Mouse (Mus musculus): Measurements from ENCODE around the gene Nfatc2. TPM values are rescaled to one million over a fixed set of nuclear protein-coding genes. Genes with fewer than 3 reads are reported as not detected.

Nfatc2 gene
- polyA plus RNA-seq, 1 experiment from 2014 or later, result 1.6 TPM

- no peak overlapping the region for H3K27ac ChIP-seq (ENCODE audit: low read length)
- peaks cover 31% of the 10 kb centered on the region for H3K4me1 ChIP-seq (replicated peaks; ENCODE audit: control insufficient read depth, insufficient read depth, low read length)
- 78% methylated on average over 7 of the region's 7 CpGs for WGBS
- no peak for ATAC-seq (ENCODE audit: low read depth)
- H3K27me3 ChIP-seq (ENCODE audit: control insufficient read depth, insufficient read depth, low read depth, low read length), result no peaks in the 10 kb centered on the region
- H3K4me3 ChIP-seq (ENCODE audit: low read length), result no peak overlapping the region
- H3K9ac ChIP-seq (ENCODE audit: low read length), result no peak overlapping the region
- no peaks in the 10 kb centered on the region for H3K9me3 ChIP-seq (ENCODE audit: control insufficient read depth, low read length)
- no peaks in the 10 kb centered on the region for H3K36me3 ChIP-seq (ENCODE audit: control insufficient read depth, insufficient read depth, low read length)
- H3K4me2 ChIP-seq (ENCODE audit: low read depth, low read length), result no peak overlapping the region
These were observed 50.2 kb downstream of the Nfatc2 start for GRCm38 (mm10) chr2:168551218-168551617.

- Histone ChIP-seq H3K9ac (ENCODE audit: low read length) (no peak overlapping the region), H3K27me3 (ENCODE audit: control insufficient read depth, insufficient read depth, low read depth, low read length) (no peaks in the 10 kb centered on the region), H3K4me1 (replicated peaks; ENCODE audit: control insufficient read depth, insufficient read depth, low read length) (peaks cover 30% of the 10 kb centered on the region), H3K36me3 (ENCODE audit: control insufficient read depth, insufficient read depth, low read length) (no peaks in the 10 kb centered on the region), H3K9me3 (ENCODE audit: control insufficient read depth, low read length) (no peaks in the 10 kb centered on the region), H3K4me2 (ENCODE audit: low read depth, low read length) (no peak overlapping the region), H3K4me3 (ENCODE audit: low read length) (no peak overlapping the region), H3K27ac (ENCODE audit: low read length) (no peak overlapping the region)
- WGBS, result 42% methylated on average over 12 of the region's 12 CpGs
- ATAC-seq (ENCODE audit: low read depth), result no peak
These were observed 52.1 kb downstream of the Nfatc2 start for GRCm38 (mm10) chr2:168549326-168549725.

- Histone ChIP-seq H3K27me3 (ENCODE audit: control insufficient read depth, insufficient read depth, low read depth, low read length) (no peaks in the 10 kb centered on the region), H3K36me3 (ENCODE audit: control insufficient read depth, insufficient read depth, low read length) (no peaks in the 10 kb centered on the region), H3K9ac (ENCODE audit: low read length) (no peak overlapping the region), H3K4me1 (replicated peaks; ENCODE audit: control insufficient read depth, insufficient read depth, low read length) (peaks cover 25% of the 10 kb centered on the region), H3K4me3 (ENCODE audit: low read length) (no peak overlapping the region), H3K9me3 (ENCODE audit: control insufficient read depth, low read length) (no peaks in the 10 kb centered on the region), H3K27ac (ENCODE audit: low read length) (no peak overlapping the region), H3K4me2 (ENCODE audit: low read depth, low read length) (no peak overlapping the region)
- ATAC-seq (ENCODE audit: low read depth), result no peak
- WGBS, result 71% methylated on average over 4 of the region's 4 CpGs
These were observed 53.4 kb downstream of the Nfatc2 start for GRCm38 (mm10) chr2:168548008-168548407.

- H3K9me3 ChIP-seq (ENCODE audit: control insufficient read depth, low read length), result no peaks in the 10 kb centered on the region
- no peak for ATAC-seq (ENCODE audit: low read depth)
- 67% methylated on average over 15 of the region's 15 CpGs for WGBS
- no peak overlapping the region for H3K4me3 ChIP-seq (ENCODE audit: low read length)
- H3K27me3 ChIP-seq (ENCODE audit: control insufficient read depth, insufficient read depth, low read depth, low read length), result no peaks in the 10 kb centered on the region
- H3K27ac ChIP-seq (ENCODE audit: low read length), result no peak overlapping the region
- H3K36me3 ChIP-seq (ENCODE audit: control insufficient read depth, insufficient read depth, low read length), result no peaks in the 10 kb centered on the region
- H3K9ac ChIP-seq (ENCODE audit: low read length), result no peak overlapping the region
- no peak overlapping the region for H3K4me2 ChIP-seq (ENCODE audit: low read depth, low read length)
- H3K4me1 ChIP-seq (replicated peaks; ENCODE audit: control insufficient read depth, insufficient read depth, low read length), result peaks cover 17% of the 10 kb centered on the region
These were observed 55.4 kb downstream of the Nfatc2 start for GRCm38 (mm10) chr2:168545901-168546557.

- Histone ChIP-seq H3K27ac (ENCODE audit: low read length) (no peak overlapping the region), H3K4me2 (ENCODE audit: low read depth, low read length) (no peak overlapping the region; the same call in 1 of the 2 replicates)
- 17% methylated on average over 13 of the region's 13 CpGs for WGBS
These were observed 57.4 kb downstream of the Nfatc2 start for GRCm38 (mm10) chr2:168544102-168544501.

GRCm38 (mm10) chr2:168543026-168543425 lies 58.4 kb downstream of the Nfatc2 start:
- peaks cover 13% of the 10 kb centered on the region for H3K4me1 ChIP-seq (replicated peaks; ENCODE audit: control insufficient read depth, insufficient read depth, low read length)
- 53% methylated on average over 3 of the region's 3 CpGs for WGBS

More at GRCm38 (mm10) chr2:168544102-168544501, 57.4 kb downstream of the Nfatc2 start:
- ATAC-seq (ENCODE audit: low read depth), result peak; percentile 85
- Histone ChIP-seq H3K9ac (ENCODE audit: low read length) (no peak overlapping the region), H3K36me3 (ENCODE audit: control insufficient read depth, insufficient read depth, low read length) (no peaks in the 10 kb centered on the region), H3K4me1 (replicated peaks; ENCODE audit: control insufficient read depth, insufficient read depth, low read length) (peaks cover 13% of the 10 kb centered on the region), H3K27me3 (ENCODE audit: control insufficient read depth, insufficient read depth, low read depth, low read length) (no peaks in the 10 kb centered on the region), H3K9me3 (ENCODE audit: control insufficient read depth, low read length) (no peaks in the 10 kb centered on the region), H3K4me3 (ENCODE audit: low read length) (no peak overlapping the region)

GRCm38 (mm10) chr2:168541223-168541622 lies 60.2 kb downstream of the Nfatc2 start:
- no peak for ATAC-seq (ENCODE audit: low read depth)
- H3K27ac ChIP-seq (ENCODE audit: low read length), result no peak overlapping the region
- peaks cover 13% of the 10 kb centered on the region for H3K4me1 ChIP-seq (replicated peaks; ENCODE audit: control insufficient read depth, insufficient read depth, low read length)
- H3K9ac ChIP-seq (ENCODE audit: low read length), result no peak overlapping the region
- no peak overlapping the region for H3K4me2 ChIP-seq (ENCODE audit: low read depth, low read length)
- H3K9me3 ChIP-seq (ENCODE audit: control insufficient read depth, low read length), result no peaks in the 10 kb centered on the region
- H3K36me3 ChIP-seq (ENCODE audit: control insufficient read depth, insufficient read depth, low read length), result no peaks in the 10 kb centered on the region
- H3K27me3 ChIP-seq (ENCODE audit: control insufficient read depth, insufficient read depth, low read depth, low read length), result no peaks in the 10 kb centered on the region
- H3K4me3 ChIP-seq (ENCODE audit: low read length), result no peak overlapping the region
- 63% methylated on average over 7 of the region's 7 CpGs for WGBS

More at GRCm38 (mm10) chr2:168543026-168543425, 58.4 kb downstream of the Nfatc2 start:
- ATAC-seq (ENCODE audit: low read depth), result no peak
- Histone ChIP-seq H3K9ac (ENCODE audit: low read length) (no peak overlapping the region), H3K4me2 (ENCODE audit: low read depth, low read length) (no peak overlapping the region), H3K27me3 (ENCODE audit: control insufficient read depth, insufficient read depth, low read depth, low read length) (no peaks in the 10 kb centered on the region), H3K27ac (ENCODE audit: low read length) (no peak overlapping the region), H3K36me3 (ENCODE audit: control insufficient read depth, insufficient read depth, low read length) (no peaks in the 10 kb centered on the region), H3K9me3 (ENCODE audit: control insufficient read depth, low read length) (no peaks in the 10 kb centered on the region), H3K4me3 (ENCODE audit: low read length) (no peak overlapping the region)

- H3K4me3 ChIP-seq (ENCODE audit: low read length), result no peak overlapping the region
- ATAC-seq (ENCODE audit: low read depth), result no peak
- H3K4me1 ChIP-seq (replicated peaks; ENCODE audit: control insufficient read depth, insufficient read depth, low read length), result peaks cover 11% of the 10 kb centered on the region
- no peaks in the 10 kb centered on the region for H3K9me3 ChIP-seq (ENCODE audit: control insufficient read depth, low read length)
- H3K4me2 ChIP-seq (ENCODE audit: low read depth, low read length), result no peak overlapping the region
- WGBS, result 54% methylated on average over 15 of the region's 15 CpGs
- no peaks in the 10 kb centered on the region for H3K36me3 ChIP-seq (ENCODE audit: control insufficient read depth, insufficient read depth, low read length)
- H3K9ac ChIP-seq (ENCODE audit: low read length), result no peak overlapping the region
- H3K27me3 ChIP-seq (ENCODE audit: control insufficient read depth, insufficient read depth, low read depth, low read length), result no peaks in the 10 kb centered on the region
- H3K27ac ChIP-seq (ENCODE audit: low read length), result no peak overlapping the region
These were observed 61.7 kb downstream of the Nfatc2 start for GRCm38 (mm10) chr2:168539594-168540222.

- WGBS, result 85% methylated on average over 6 of the region's 6 CpGs
- H3K9ac ChIP-seq (ENCODE audit: low read length), result no peak overlapping the region
- H3K4me3 ChIP-seq (ENCODE audit: low read length), result no peak overlapping the region
- no peaks in the 10 kb centered on the region for H3K36me3 ChIP-seq (ENCODE audit: control insufficient read depth, insufficient read depth, low read length)
- H3K4me2 ChIP-seq (ENCODE audit: low read depth, low read length), result no peak overlapping the region
- no peaks in the 10 kb centered on the region for H3K27me3 ChIP-seq (ENCODE audit: control insufficient read depth, insufficient read depth, low read depth, low read length)
- no peaks in the 10 kb centered on the region for H3K9me3 ChIP-seq (ENCODE audit: control insufficient read depth, low read length)
- no peak overlapping the region for H3K27ac ChIP-seq (ENCODE audit: low read length)
- H3K4me1 ChIP-seq (replicated peaks; ENCODE audit: control insufficient read depth, insufficient read depth, low read length), result peaks cover 4% of the 10 kb centered on the region
- no peak for ATAC-seq (ENCODE audit: low read depth)
These were observed 62.4 kb downstream of the Nfatc2 start for GRCm38 (mm10) chr2:168539026-168539425.
